Mouse (Mus musculus) CH12.LX (cell line): ENCODE data around the gene Kcnk15. TPM values are rescaled to one million over a fixed set of nuclear protein-coding genes. Genes with fewer than 3 reads are reported as not detected.

ENCODE experiments used
- DNase-seq: peaks from one replicate; pipeline ENCODE4 v3.0.0-alpha.2; 2013; ENCODE audit errors: extremely low read depth
- H3K27ac ChIP-seq: 2 replicates; pipeline ENCODE4 v1.5.1; 2012; ENCODE audit warnings: low read depth, mild to moderate bottlenecking, control low read depth, moderate library complexity; ENCODE audit not compliant: insufficient read depth
- H3K27me3 ChIP-seq: replicated peaks from 2 replicates; pipeline ENCODE3; 2012; ENCODE audit warnings: inconsistent platforms
- H3K36me3 ChIP-seq, 2 experiments: replicated peaks in 1 of 2; 2 replicates each; pipeline versions ENCODE3 to v1.6.1; 2012; ENCODE audit warnings: inconsistent platforms in 1 of 2, low read length in 1 of 2, mild to moderate bottlenecking in 1 of 2, mixed read lengths in 1 of 2, moderate library complexity in 1 of 2; ENCODE audit not compliant: control insufficient read depth in 1 of 2, insufficient read depth in 1 of 2
- H3K4me1 ChIP-seq, 2 experiments: 2 replicates each; pipeline ENCODE4 v1.6.1; 2012; ENCODE audit warnings: inconsistent platforms in 1 of 2, moderate library complexity in 1 of 2; ENCODE audit not compliant: insufficient read depth in 2 of 2, control insufficient read depth in 1 of 2
- H3K4me2 ChIP-seq: 2 replicates; pipeline ENCODE4 v1.6.1; 2012; ENCODE audit warnings: low read depth, mild to moderate bottlenecking, control low read depth; ENCODE audit not compliant: poor library complexity, insufficient read depth, severe bottlenecking
- H3K4me3 ChIP-seq, 3 experiments: fragments of 150-350 bp in 1 of 3; sonication (generic) in 1 of 3; replicated peaks in 1 of 3; 2 replicates each; pipeline versions ENCODE3 to v1.5.1; 2011 to 2012; ENCODE audit warnings: low read depth in 2 of 3, low read length in 2 of 3, mild to moderate bottlenecking in 2 of 3, moderate library complexity in 2 of 3, control low read depth in 1 of 3, improper control_type of control experiment in 1 of 3, inconsistent platforms in 1 of 3, mixed read lengths in 1 of 3; ENCODE audit not compliant: poor library complexity in 1 of 3
- H3K79me2 ChIP-seq: replicated peaks from 2 replicates; pipeline ENCODE4 v1.6.1; 2012; ENCODE audit warnings: mild to moderate bottlenecking, moderate library complexity; ENCODE audit not compliant: control insufficient read depth, poor library complexity, insufficient read depth, severe bottlenecking; ENCODE audit errors: extremely low read depth
- H3K9ac ChIP-seq: 2 replicates; pipeline ENCODE4 v1.6.1; 2012; ENCODE audit warnings: low read depth, mild to moderate bottlenecking, control low read depth, moderate library complexity; ENCODE audit not compliant: insufficient read depth
- H3K9me3 ChIP-seq: replicated peaks from 2 replicates; pipeline ENCODE3; 2012; ENCODE audit warnings: low read length, inconsistent platforms, mixed read lengths
- BHLHE40 ChIP-seq: IDR thresholded peaks from 2 replicates; pipeline ENCODE4 v1.6.1; 2011; ENCODE audit warnings: mild to moderate bottlenecking, low read depth, low read length, improper control_type of control experiment
- CHD1 ChIP-seq: IDR thresholded peaks from 2 replicates; pipeline ENCODE4 v1.6.1; 2012; ENCODE audit warnings: low read depth, low read length, improper control_type of control experiment, inconsistent platforms
- ELF1 ChIP-seq: IDR thresholded peaks from 2 replicates; pipeline ENCODE4 v1.6.1; 2014; ENCODE audit warnings: low read depth, mild to moderate bottlenecking, inconsistent platforms, low read length, improper control_type of control experiment
- JUN ChIP-seq: IDR thresholded peaks from 2 replicates; pipeline ENCODE4 v1.6.1; 2011; ENCODE audit warnings: low read depth, mild to moderate bottlenecking, low read length, improper control_type of control experiment, moderate library complexity; ENCODE audit not compliant: insufficient read depth
- KAT2A ChIP-seq: IDR thresholded peaks from 2 replicates; pipeline ENCODE4 v1.6.1; 2012; ENCODE audit warnings: low read length, improper control_type of control experiment, inconsistent platforms; ENCODE audit not compliant: insufficient replicate concordance
- MAX ChIP-seq: IDR thresholded peaks from 2 replicates; pipeline ENCODE4 v1.6.1; 2011; ENCODE audit warnings: low read length, improper control_type of control experiment
- MAZ ChIP-seq: IDR thresholded peaks from 2 replicates; pipeline ENCODE4 v1.6.1; 2012; ENCODE audit warnings: low read depth, mild to moderate bottlenecking, inconsistent platforms, low read length, improper control_type of control experiment, moderate library complexity
- MEF2A ChIP-seq: IDR thresholded peaks from 2 replicates; pipeline ENCODE4 v1.6.1; 2014; ENCODE audit warnings: low read depth, mild to moderate bottlenecking, inconsistent platforms, low read length, improper control_type of control experiment, borderline replicate concordance
- MXI1 ChIP-seq: IDR thresholded peaks from 2 replicates; pipeline ENCODE4 v1.6.1; 2011; ENCODE audit warnings: mild to moderate bottlenecking, low read depth, low read length, improper control_type of control experiment
- NELFE ChIP-seq: IDR thresholded peaks from 2 replicates; pipeline ENCODE4 v1.6.1; 2011; ENCODE audit warnings: low read depth, low read length, improper control_type of control experiment
- POLR2AphosphoS2 ChIP-seq: IDR thresholded peaks from 2 replicates; pipeline ENCODE4 v1.6.1; 2011; ENCODE audit warnings: low read depth, low read length, improper control_type of control experiment
- RAD21 ChIP-seq: IDR thresholded peaks from 2 replicates; pipeline ENCODE4 v1.6.1; 2011; ENCODE audit warnings: low read depth, mild to moderate bottlenecking, low read length, improper control_type of control experiment, moderate library complexity
- RCOR1 ChIP-seq: conservative IDR thresholded peaks from 2 replicates; pipeline ENCODE4 v1.6.1; 2012; ENCODE audit warnings: low read depth, mild to moderate bottlenecking, inconsistent platforms, low read length, improper control_type of control experiment
- TCF12 ChIP-seq: IDR thresholded peaks from 2 replicates; pipeline ENCODE4 v1.6.1; 2014; ENCODE audit warnings: low read depth, mild to moderate bottlenecking, inconsistent platforms, low read length, improper control_type of control experiment
- UBTF ChIP-seq: IDR thresholded peaks from 2 replicates; pipeline ENCODE4 v1.6.1; 2012; ENCODE audit warnings: low read depth, mild to moderate bottlenecking, inconsistent platforms, low read length, improper control_type of control experiment, moderate library complexity
- USF1 ChIP-seq: IDR thresholded peaks from 2 replicates; pipeline ENCODE4 v1.6.1; 2014; ENCODE audit warnings: low read depth, mild to moderate bottlenecking, inconsistent platforms, low read length, improper control_type of control experiment
- USF2 ChIP-seq: conservative IDR thresholded peaks from 2 replicates; pipeline ENCODE4 v1.6.1; 2011; ENCODE audit warnings: low read depth, low read length, improper control_type of control experiment
- ZC3H11A ChIP-seq: IDR thresholded peaks from 2 replicates; pipeline ENCODE4 v1.6.1; 2012; ENCODE audit warnings: low read depth, mild to moderate bottlenecking, inconsistent platforms, low read length, improper control_type of control experiment
- ZKSCAN1 ChIP-seq: IDR thresholded peaks from 2 replicates; pipeline ENCODE4 v1.6.1; 2012; ENCODE audit warnings: low read depth, inconsistent platforms, low read length, improper control_type of control experiment, borderline replicate concordance
- ZNF384 ChIP-seq: IDR thresholded peaks from 2 replicates; pipeline ENCODE4 v1.6.1; 2012; ENCODE audit warnings: low read depth, low read length, improper control_type of control experiment, inconsistent platforms
- dilution Hi-C: fragments of 300-500 bp; cut with MboI; formaldehyde crosslinking; loops from 2 replicates; pipeline ENCODE4 v1.14.3; 2020; ENCODE audit warnings: low sequenced_read_pairs; ENCODE audit not compliant: extremely low pct_unique_long_range_greater_than_20kb, extremely low pct_ligation_motif_present
- in situ Hi-C: fragments of 300-500 bp; cut with MboI; formaldehyde crosslinking; loops from 3 replicates; pipeline ENCODE4 v1.14.3; 2019; ENCODE audit warnings: low sequenced_read_pairs, low pct_ligation_motif_present, low pct_unique_long_range_greater_than_20kb, mixed read lengths
- polyA plus RNA-seq: library from polyadenylated mRNA; unstranded; fragments of >175 nt; gene quantifications from 2 replicates; pipeline ENCODE4 v1.2.1, GENCODE M21; 2012; ENCODE audit warnings: low read depth; ENCODE audit not compliant: insufficient read length
- total RNA-seq, 2 experiments: library from RNA; depleted of rRNA; stranded (reverse); fragments of 300-350 nt in 1 of 2; fragments of >200 nt in 1 of 2; gene quantifications; 2 replicates each; pipeline ENCODE4 v1.2.3; 2012 to 2014

The Kcnk15 gene
- total and polyA plus RNA-seq, 3 experiments = not detected

GRCm38 (mm10) chr2:163809166-163809565 is 44.3 kb upstream of the Kcnk15 start:
- DNase-seq = no peak
- no peak overlapping the region for H3K4me3 ChIP-seq
- no peak overlapping the region for H3K27ac ChIP-seq
- no peaks in the 10 kb centered on the region for H3K36me3 ChIP-seq
- no peaks in the 10 kb centered on the region for H3K79me2 ChIP-seq
- in situ Hi-C loops = no loop called here
- no peak overlapping the region for H3K4me2 ChIP-seq
- peaks cover 84% of the 10 kb centered on the region for H3K27me3 ChIP-seq
- 0 out of 4 replicates have a peak, but pooled peaks cover 0 to under 1% of the 10 kb centered on the region in 2 experiments for H3K4me1 ChIP-seq
- H3K9me3 ChIP-seq = no peaks in the 10 kb centered on the region
- no peak overlapping the region for H3K9ac ChIP-seq
- TF ChIP-seq RAD21 = no peak
- no peak for TF ChIP-seq ZC3H11A
- no peak for TF ChIP-seq MXI1
- TF ChIP-seq POLR2AphosphoS2 = no peak
- dilution Hi-C loops = no loop called here

GRCm38 (mm10) chr2:163809704-163810103 is 43.7 kb upstream of the Kcnk15 start:
- Histone ChIP-seq H3K36me3 (no peaks in the 10 kb centered on the region), H3K79me2 (no peaks in the 10 kb centered on the region), H3K9me3 (no peaks in the 10 kb centered on the region), H3K4me3 (no peak overlapping the region), H3K27ac (no peak overlapping the region), H3K27me3 (peaks cover 87% of the 10 kb centered on the region), H3K4me2 (no peak overlapping the region), H3K4me1 (no peaks in the 10 kb centered on the region), H3K9ac (no peak overlapping the region)
- TF ChIP-seq ZNF384 (no peak), BHLHE40 (no peak), ZKSCAN1 (no peak), TCF12 (no peak), NELFE (no peak), CHD1 (no peak), MAZ (no peak), JUN (no peak), KAT2A (no peak)
- DNase-seq = no peak
- dilution Hi-C loops = no loop called here
- in situ Hi-C loops = no loop called here

DNA sequence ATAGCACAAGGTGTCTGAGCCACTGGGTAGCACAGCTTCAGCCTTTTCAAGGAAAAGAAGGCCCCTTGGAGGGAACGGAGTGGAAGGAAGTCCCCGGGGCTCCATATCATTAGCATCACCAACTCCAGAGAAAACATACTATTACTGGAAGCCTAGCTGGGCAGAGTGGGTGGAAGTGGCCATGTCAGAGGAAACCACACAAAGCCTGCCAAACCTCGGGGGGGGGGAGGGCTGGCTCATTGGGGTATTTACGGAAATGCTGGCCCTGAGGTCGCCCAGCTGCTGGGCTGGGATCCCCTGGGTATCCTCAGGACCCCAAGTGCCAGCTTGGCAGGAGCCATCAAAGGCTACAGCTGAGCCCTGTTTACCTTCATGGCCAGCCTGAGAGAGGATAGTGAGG is 40.4 kb upstream of the Kcnk15 start:
- dilution Hi-C loops = no loop called here
- in situ Hi-C loops = no loop called here
- no peaks in the 10 kb centered on the region for H3K36me3 ChIP-seq

More for the DNA sequence above, 40.4 kb upstream of the Kcnk15 start:
- H3K9ac ChIP-seq = no peak overlapping the region
- DNase-seq = no peak
- H3K9me3 ChIP-seq = no peaks in the 10 kb centered on the region
- TF ChIP-seq MAX (no peak), USF1 (no peak), ELF1 (no peak), RCOR1 (no peak), UBTF (no peak), USF2 (no peak), MEF2A (no peak)
- no peaks in the 10 kb centered on the region for H3K4me1 ChIP-seq
- no peak overlapping the region for H3K4me2 ChIP-seq
- no peak overlapping the region for H3K27ac ChIP-seq
- no peak overlapping the region for H3K4me3 ChIP-seq
- H3K27me3 ChIP-seq = peaks cover 89% of the 10 kb centered on the region
- H3K79me2 ChIP-seq = no peaks in the 10 kb centered on the region
